Mouse (Mus musculus) heart, adult 2 months (tissue): ENCODE measurements around the gene Tcte1. TPM values are rescaled to one million over a fixed set of nuclear protein-coding genes. Genes with fewer than 3 reads are reported as not detected.

Experiments used
- DNase-seq, 2 experiments: peaks; one replicate each; pipeline ENCODE4 v3.0.0; 2021
- H3K27ac ChIP-seq: fragments of 200-600 bp; 2 replicates; pipeline ENCODE4 v1.8.1; 2022
- H3K27me3 ChIP-seq: fragments of 200-500 bp; 2 replicates; pipeline ENCODE4 v1.6.1; 2012; ENCODE audit warnings: mild to moderate bottlenecking, low read length, inconsistent platforms, mixed read lengths; ENCODE audit not compliant: control insufficient read depth, insufficient read depth
- H3K36me3 ChIP-seq: fragments of 200-500 bp; 2 replicates; pipeline ENCODE4 v1.6.1; 2012; ENCODE audit warnings: low read length, inconsistent platforms; ENCODE audit not compliant: control insufficient read depth, insufficient read depth
- H3K4me1 ChIP-seq: fragments of 200-500 bp; 2 replicates; pipeline ENCODE4 v1.6.1; 2011; ENCODE audit warnings: low read length; ENCODE audit not compliant: control insufficient read depth, insufficient read depth
- H3K4me3 ChIP-seq: fragments of 200-600 bp; 2 replicates; pipeline ENCODE4 v1.8.1; 2022
- H3K79me2 ChIP-seq: fragments of 200-500 bp; replicated peaks from 2 replicates; pipeline ENCODE4 v1.6.1; 2012; ENCODE audit warnings: mild to moderate bottlenecking, inconsistent platforms, low read length, moderate library complexity, mixed read lengths; ENCODE audit not compliant: control insufficient read depth, insufficient read depth
- H3K9ac ChIP-seq: fragments of 200-500 bp; 2 replicates; pipeline ENCODE4 v1.6.1; 2012; ENCODE audit warnings: low read depth, mild to moderate bottlenecking, control low read depth, inconsistent platforms, low read length, mixed read lengths
- CTCF ChIP-seq: fragments of 200-600 bp; IDR thresholded peaks from 2 replicates; pipeline ENCODE4 v1.8.1; 2022; ENCODE audit warnings: antibody characterized with exemption, mild to moderate bottlenecking, moderate library complexity
- EP300 ChIP-seq: fragments of 200-500 bp; IDR thresholded peaks from 2 replicates; pipeline ENCODE4 v1.6.1; 2011; ENCODE audit warnings: low read depth, low read length, control low read depth; ENCODE audit not compliant: insufficient read depth
- POLR2A ChIP-seq: fragments of 200-500 bp; IDR thresholded peaks from 2 replicates; pipeline ENCODE4 v1.6.1; 2011; ENCODE audit warnings: mild to moderate bottlenecking, low read depth, low read length, control low read depth; ENCODE audit not compliant: insufficient read depth
- WGBS: fragments of 180-500 bp; shearing (Covaris S2); methylation state at CpG from one replicate; pipeline ENCODE4 v1.1.7; 2018; 5-methylcytosine and 5-hydroxymethylcytosine counted together
- intact Hi-C: fragments of 180-260 bp; cut with DNase I; formaldehyde crosslinking; loops from one replicate; pipeline ENCODE4 v1.15.1; 2025
- long read RNA-seq: library from polyadenylated mRNA; stranded (forward); transcript quantifications from one replicate; pipeline ENCODE4 v2.0.0, GENCODE M21; 2021
- polyA plus RNA-seq: library from polyadenylated mRNA; depleted of rRNA; stranded (reverse); fragments of >200 nt; gene quantifications from 2 replicates; pipeline ENCODE4 v1.2.3, GENCODE M21; 2012; rRNA removed
- total RNA-seq, 2 experiments: library from RNA; stranded (reverse); gene quantifications; 2 replicates each; pipeline ENCODE4 v1.2.3; 2021

Gene Tcte1
- not detected for total RNA-seq
- 0.09 and 0.90 TPM in 2 replicates for polyA plus RNA-seq
- long read RNA-seq = 0 reads

- no peak within 1 kb of the TSS for H3K27ac ChIP-seq
- intact Hi-C loops = no loop called here
- H3K36me3 ChIP-seq = no peaks in the 10 kb centered on the region
- no peak within 1 kb of the TSS for H3K4me3 ChIP-seq
- TF ChIP-seq EP300 (no peak), CTCF (no peak), POLR2A (no peak)
- H3K9ac ChIP-seq = no peak within 1 kb of the TSS
- H3K27me3 ChIP-seq = no peaks in the 10 kb centered on the region
- no peak for DNase-seq
- 2% methylated on average over 21 of the region's 21 CpGs for WGBS
- no peaks in the 10 kb centered on the region for H3K79me2 ChIP-seq
- H3K4me1 ChIP-seq = no peaks in the 10 kb centered on the region
Observed at GRCm38 (mm10) chr17:45523263-45523662, at the start of gene Tcte1. Gene Tcte1 (plus strand): TSS chr17:45523434.

GRCm38 (mm10) chr17:45473667-45474066, 49.6 kb upstream of the Tcte1 start:
- Histone ChIP-seq H3K27me3 (no peaks in the 10 kb centered on the region), H3K4me1 (peaks cover 1% of the 10 kb centered on the region), H3K9ac (no peak overlapping the region), H3K79me2 (no peaks in the 10 kb centered on the region), H3K27ac (no peak overlapping the region), H3K36me3 (no peaks in the 10 kb centered on the region), H3K4me3 (no peak overlapping the region)
- no peak for TF ChIP-seq POLR2A
- TF ChIP-seq EP300 = no peak
- TF ChIP-seq CTCF = no peak
- WGBS = 74% methylated on average over 6 of the region's 6 CpGs
- intact Hi-C loops = no loop called here
- DNase-seq = no peak

GRCm38 (mm10) chr17:45474146-45474545, 49.1 kb upstream of the Tcte1 start:
- no peaks in the 10 kb centered on the region for H3K36me3 ChIP-seq
- H3K27ac ChIP-seq = no peak overlapping the region
- H3K27me3 ChIP-seq = no peaks in the 10 kb centered on the region
- WGBS = 76% methylated on average over 8 of the region's 8 CpGs
- H3K9ac ChIP-seq = no peak overlapping the region
- 0 out of 2 replicates have a peak overlapping the region, but pooled peaks have one; percentile 48 for H3K4me3 ChIP-seq
- no peak for DNase-seq
- TF ChIP-seq CTCF (no peak), EP300 (no peak), POLR2A (no peak)
- no peaks in the 10 kb centered on the region for H3K79me2 ChIP-seq
- H3K4me1 ChIP-seq = peaks cover 1% of the 10 kb centered on the region
- intact Hi-C loops = no loop called here

GRCm38 (mm10) chr17:45474669-45475465, 48.4 kb upstream of the Tcte1 start, which contains the start of gene Spats1:
Gene Spats1 (minus strand): TSS chr17:45475415.
- H3K79me2 ChIP-seq = no peaks in the 10 kb centered on the region
- DNase-seq = peak; percentile 51 to 62
- 2% methylated on average over 30 of the region's 30 CpGs for WGBS
- H3K36me3 ChIP-seq = no peaks in the 10 kb centered on the region
- intact Hi-C loops = no loop called here
- H3K4me1 ChIP-seq = peaks cover 1% of the 10 kb centered on the region
- H3K9ac ChIP-seq = no peak within 1 kb of the TSS
- H3K27ac ChIP-seq = no peak within 1 kb of the TSS
- H3K27me3 ChIP-seq = no peaks in the 10 kb centered on the region
- H3K4me3 ChIP-seq = peak within 1 kb of the TSS; percentile 48
- TF ChIP-seq EP300 = no peak

- Histone ChIP-seq H3K9ac (no peak overlapping the region), H3K4me3 (no peak overlapping the region), H3K27ac (no peak overlapping the region), H3K79me2 (no peaks in the 10 kb centered on the region), H3K4me1 (peaks cover 1% of the 10 kb centered on the region), H3K36me3 (no peaks in the 10 kb centered on the region), H3K27me3 (no peaks in the 10 kb centered on the region)
- WGBS = 6% methylated on average over 12 of the region's 12 CpGs
- DNase-seq = peak; percentile 68 to 85
- intact Hi-C loops = loop anchor here (1.0 to 2.0 kb wide), 2 partner anchors 74 to 164 kb away; no protein-coding TSS in a partner anchor
- TF ChIP-seq EP300 (peak; percentile 84), POLR2A (no peak), CTCF (peak; percentile 98; the same call in 1 of the 2 replicates)
Observed at GRCm38 (mm10) chr17:45478234-45478825, 44.9 kb upstream of the Tcte1 start.

- Histone ChIP-seq H3K27me3 (no peaks in the 10 kb centered on the region), H3K4me1 (no peaks in the 10 kb centered on the region), H3K9ac (no peak overlapping the region), H3K36me3 (no peaks in the 10 kb centered on the region), H3K27ac (no peak overlapping the region), H3K79me2 (no peaks in the 10 kb centered on the region), H3K4me3 (no peak overlapping the region)
- TF ChIP-seq CTCF (peak; percentile 50), POLR2A (no peak), EP300 (no peak)
- DNase-seq = no peak
- intact Hi-C loops = no loop called here
- 25% methylated on average over 2 of the region's 2 CpGs for WGBS
Observed at GRCm38 (mm10) chr17:45480429-45480828, 42.8 kb upstream of the Tcte1 start.
